Mouse (Mus musculus) cortical plate, adult 2 months (tissue): Measurements from ENCODE around the gene Snrnp40.

Experiments used
- CTCF ChIP-seq: fragments of 200-500 bp; IDR thresholded peaks from 2 replicates; pipeline ENCODE4 v1.5.1; 2011; ENCODE audit warnings: mild to moderate bottlenecking, control low read depth, low read length; ENCODE audit not compliant: insufficient read depth; ENCODE audit errors: extremely low read depth
- POLR2A ChIP-seq: fragments of 200-500 bp; IDR thresholded peaks from 2 replicates; pipeline ENCODE4 v1.6.1; 2011; ENCODE audit warnings: mild to moderate bottlenecking, low read length, control low read depth; ENCODE audit not compliant: insufficient read depth; ENCODE audit errors: extremely low read depth

- TF ChIP-seq CTCF = no peak
- TF ChIP-seq POLR2A = no peak
Observed at GRCm38 (mm10) chr4:130350690-130351422, 9.1 kb upstream of the Snrnp40 start.
